Mouse (Mus musculus) E14TG2a.4 (cell line): ENCODE results near the gene Ppargc1a.

Experiments
- CTCF ChIP-seq: conservative IDR thresholded peaks from 2 replicates; pipeline ENCODE4 v1.5.1; 2014; ENCODE audit warnings: low read length
- NANOG ChIP-seq: IDR thresholded peaks from 2 replicates; pipeline ENCODE4 v1.6.1; 2014; ENCODE audit warnings: borderline replicate concordance, low read length, mixed read lengths

DNA sequence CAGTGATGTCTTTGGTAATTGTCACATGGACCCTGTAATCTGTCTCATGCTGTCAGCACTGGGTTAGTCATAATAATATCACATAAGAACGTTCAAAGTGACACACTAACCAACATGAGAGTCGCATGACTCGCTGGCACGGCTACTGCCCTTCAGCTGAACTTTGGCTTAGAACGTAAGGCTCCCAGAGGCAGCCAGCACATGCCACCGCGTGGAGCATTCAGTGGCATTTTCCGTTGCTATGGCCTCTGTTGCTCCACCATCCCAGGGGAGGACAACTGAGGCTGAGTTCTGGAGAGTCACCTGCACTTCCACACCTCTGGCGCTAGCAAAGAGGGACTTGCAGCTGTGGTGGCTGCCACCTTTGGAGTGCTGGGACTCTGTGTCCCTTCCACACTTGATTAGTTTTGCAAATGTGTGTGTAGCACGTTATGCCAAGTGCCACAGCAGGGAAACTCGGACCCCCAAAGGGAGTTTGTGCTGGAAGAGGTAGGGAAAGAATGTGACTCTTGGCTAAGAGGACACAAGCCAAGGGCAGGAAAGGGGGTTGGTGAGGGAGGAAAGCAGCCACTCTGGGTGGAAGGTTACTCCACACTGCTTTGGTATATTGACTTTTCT lies 24.1 kb upstream of the Ppargc1a start:
- TF ChIP-seq CTCF (no peak), NANOG (no peak)
